ENCODE assay signal across 29 mouse cellular contexts in genomic region chr4:136587221-136587827, GRCm38 (mm10). TPM values are rescaled to one million over a fixed set of nuclear protein-coding genes. Genes with fewer than 3 reads are reported as not detected.
A peak's percentile ranks its signal among the peaks of the same experiment; 100 is the strongest.
DNase-seq lines count a peak whose midpoint lies in the region; ATAC-seq lines count a peak whose summit lies in the region.
"Had no signal": no experiment of that assay in that cellular context is flagged by ENCODE, and none has a peak within 500 bp of the region (broad histone marks: within the 10 kb centered on the region; RNA-seq: fewer than 3 reads in every experiment).

No protein-coding gene starts in this region.

- DNase-seq in heart, adult 18-20 months = no peak
- DNase-seq in liver, embryonic 13.5 days = no peak
- DNase-seq in forebrain, embryonic 11.5 days (ENCODE audit: low spot score) = no peak
- DNase-seq in right cerebral cortex, postnatal 25 days = no peak
- DNase-seq: adrenal gland, adult 2 months; B cell, adult 2 months; cerebellum, adult 8-10 months; gastrocnemius, adult 2 months; heart, postnatal 14 days; retina, postnatal 1 day; right cerebral cortex, postnatal 4 days; thymus, adult 2 months had no signal

- no peaks in the 10 kb centered on the region for H3K9me3 ChIP-seq in heart, embryonic 13.5 days
- no peaks in the 10 kb centered on the region for H3K9me3 ChIP-seq in midbrain, embryonic 13.5 days
- no peaks in the 10 kb centered on the region for H3K9me3 ChIP-seq in midbrain, embryonic 16.5 days (replicated peaks; ENCODE audit: control insufficient read depth, low read length, poor library complexity, severe bottlenecking)
- H3K9me3 ChIP-seq in liver, embryonic 13.5 days (replicated peaks) = no peaks in the 10 kb centered on the region
- H3K9me3 ChIP-seq in forebrain, embryonic 11.5 days (ENCODE audit: control insufficient read depth, low read length) = no peaks in the 10 kb centered on the region
- H3K9me3 ChIP-seq: forebrain, embryonic 12.5 days; limb, embryonic 10.5 days; midbrain, embryonic 12.5 days had no signal

- 0 out of 2 replicates have a peak overlapping the region, but pooled peaks have one; percentile 7 for H3K9ac ChIP-seq in heart, embryonic 13.5 days
- no peak overlapping the region for H3K9ac ChIP-seq in midbrain, embryonic 13.5 days (replicated peaks)
- H3K9ac ChIP-seq in midbrain, embryonic 16.5 days (ENCODE audit: low read depth, low read length) = no peak overlapping the region
- H3K9ac ChIP-seq in liver, embryonic 13.5 days = peak overlapping the region; percentile 40
- H3K9ac ChIP-seq in forebrain, embryonic 11.5 days (ENCODE audit: low read length) = no peak overlapping the region
- H3K9ac ChIP-seq: forebrain, embryonic 12.5 days; hindbrain, embryonic 14.5 days; midbrain, embryonic 12.5 days had no signal

- no peak overlapping the region for H3K27ac ChIP-seq in heart, embryonic 13.5 days (replicated peaks)
- no peak overlapping the region for H3K27ac ChIP-seq in midbrain, embryonic 13.5 days
- no peak overlapping the region for H3K27ac ChIP-seq in midbrain, embryonic 16.5 days (ENCODE audit: low read length)
- peak overlapping the region; percentile 59; the same call in 1 of the 2 replicates for H3K27ac ChIP-seq in liver, embryonic 13.5 days
- H3K27ac ChIP-seq in forebrain, embryonic 11.5 days (ENCODE audit: low read depth, low read length) = no peak overlapping the region
- H3K27ac ChIP-seq: forebrain, embryonic 12.5 days; gastrocnemius, adult 2 months; hindbrain, embryonic 14.5 days; limb, embryonic 10.5 days; midbrain, embryonic 12.5 days had no signal

- H3K27me3 ChIP-seq in heart, embryonic 13.5 days (replicated peaks) = no peaks in the 10 kb centered on the region
- H3K27me3 ChIP-seq in midbrain, embryonic 13.5 days = no peaks in the 10 kb centered on the region
- H3K27me3 ChIP-seq in midbrain, embryonic 16.5 days (ENCODE audit: control insufficient read depth, insufficient read depth, low read depth, low read length) = no peaks in the 10 kb centered on the region
- no peaks in the 10 kb centered on the region for H3K27me3 ChIP-seq in liver, embryonic 13.5 days
- no peaks in the 10 kb centered on the region for H3K27me3 ChIP-seq in forebrain, embryonic 11.5 days (ENCODE audit: control insufficient read depth, insufficient read depth, low read length)
- H3K27me3 ChIP-seq: forebrain, embryonic 12.5 days; midbrain, embryonic 12.5 days had no signal

- ATAC-seq in heart, embryonic 13.5 days (ENCODE audit: extremely low read depth, insufficient number of reproducible peaks, low FRiP score, low TSS enrichment) = no peak
- ATAC-seq in midbrain, embryonic 13.5 days = 0 out of 2 replicates have a peak, but pooled peaks have one; percentile 30
- no peak for ATAC-seq in midbrain, embryonic 16.5 days
- peak; percentile 39 for ATAC-seq in liver, embryonic 13.5 days (ENCODE audit: low read depth)
- ATAC-seq in forebrain, embryonic 11.5 days (replicated peaks; ENCODE audit: low FRiP score) = no peak
- ATAC-seq: intestine, postnatal 0 days had no signal

- H3K4me2 ChIP-seq in heart, embryonic 13.5 days = no peak overlapping the region
- no peak overlapping the region for H3K4me2 ChIP-seq in midbrain, embryonic 13.5 days (replicated peaks)
- no peak overlapping the region for H3K4me2 ChIP-seq in midbrain, embryonic 16.5 days (ENCODE audit: low read length)
- peak overlapping the region; percentile 54 for H3K4me2 ChIP-seq in liver, embryonic 13.5 days
- H3K4me2 ChIP-seq in forebrain, embryonic 11.5 days (ENCODE audit: low read depth, low read length, severe bottlenecking) = no peak overlapping the region
- H3K4me2 ChIP-seq: forebrain, embryonic 12.5 days; hindbrain, embryonic 14.5 days; midbrain, embryonic 12.5 days had no signal

- 84% methylated on average over 4 of the region's 4 CpGs for WGBS in heart, embryonic 13.5 days
- whole genome bisulfite sequencing in midbrain, embryonic 13.5 days = 87% methylated on average over 4 of the region's 4 CpGs
- WGBS in midbrain, embryonic 16.5 days = 87% methylated on average over 4 of the region's 4 CpGs
- WGBS in liver, embryonic 13.5 days (ENCODE audit: insufficient replicate concordance) = 74% methylated on average over 4 of the region's 4 CpGs
- 85% methylated on average over 4 of the region's 4 CpGs for WGBS in forebrain, embryonic 11.5 days

- H3K4me3 ChIP-seq in heart, embryonic 13.5 days = no peak overlapping the region
- no peak overlapping the region for H3K4me3 ChIP-seq in midbrain, embryonic 13.5 days (replicated peaks)
- H3K4me3 ChIP-seq in midbrain, embryonic 16.5 days (ENCODE audit: low read depth, low read length) = no peak overlapping the region
- peak overlapping the region; percentile 18; the same call in 1 of the 2 replicates for H3K4me3 ChIP-seq in liver, embryonic 13.5 days (replicated peaks)
- H3K4me3 ChIP-seq in forebrain, embryonic 11.5 days (ENCODE audit: low read depth, low read length) = no peak overlapping the region
- H3K4me3 ChIP-seq: forebrain, embryonic 12.5 days; gastrocnemius, adult 2 months; limb, embryonic 10.5 days; midbrain, embryonic 12.5 days; myocyte had no signal

- H3K36me3 ChIP-seq in heart, embryonic 13.5 days = peaks cover 16% of the 10 kb centered on the region
- peaks cover 15% of the 10 kb centered on the region; the same call in 1 of the 2 replicates for H3K36me3 ChIP-seq in midbrain, embryonic 13.5 days
- no peaks in the 10 kb centered on the region for H3K36me3 ChIP-seq in midbrain, embryonic 16.5 days (ENCODE audit: control insufficient read depth, insufficient read depth, low read length)
- peaks cover 7% of the 10 kb centered on the region; the same call in 1 of the 2 replicates for H3K36me3 ChIP-seq in liver, embryonic 13.5 days
- no peaks in the 10 kb centered on the region for H3K36me3 ChIP-seq in forebrain, embryonic 11.5 days (ENCODE audit: control insufficient read depth, insufficient read depth, low read length)

- H3K4me1 ChIP-seq in heart, embryonic 13.5 days = peaks cover 37% of the 10 kb centered on the region
- H3K4me1 ChIP-seq in midbrain, embryonic 13.5 days (replicated peaks) = peaks cover 41% of the 10 kb centered on the region
- peaks cover 19% of the 10 kb centered on the region for H3K4me1 ChIP-seq in midbrain, embryonic 16.5 days (ENCODE audit: control insufficient read depth, insufficient read depth, low read length)
- H3K4me1 ChIP-seq in liver, embryonic 13.5 days (replicated peaks) = peaks cover 41% of the 10 kb centered on the region
- H3K4me1 ChIP-seq in forebrain, embryonic 11.5 days (replicated peaks; ENCODE audit: control insufficient read depth, insufficient read depth, low read length) = no peaks in the 10 kb centered on the region

RNA-seq across cellular contexts. Expression of gene Kdm1a, which starts 15.2 kb away (rescaled TPM):
- polyA plus RNA-seq in heart, embryonic 13.5 days (2015; fragmentation: Nextera tagmentation; extraction: Ambion mirVana) = 25.1 and 27.5 TPM in 2 replicates
- total RNA-seq in heart, adult 18-20 months (2021) = 10 to 100 TPM; 28.2 to 30.6 TPM
- 81.0 and 94.8 TPM in 2 replicates for polyA plus RNA-seq in midbrain, embryonic 13.5 days (2015; fragmentation: Nextera tagmentation; extraction: Ambion mirVana)
- 59.4 and 61.4 TPM in 2 replicates for polyA plus RNA-seq in midbrain, embryonic 16.5 days (2015; fragmentation: Nextera tagmentation; extraction: Ambion mirVana)
- polyA plus RNA-seq in liver, embryonic 13.5 days (2015; fragmentation: Nextera tagmentation; extraction: Ambion mirVana) = 11.8 and 12.4 TPM in 2 replicates
- polyA plus RNA-seq in forebrain, embryonic 11.5 days (2014; fragmentation: Nextera tagmentation; extraction: Ambion mirVana) = 88.6 and 98.6 TPM in 2 replicates

RNA-seq across cellular contexts. Expression of gene Tex46, which starts 22.9 kb away (rescaled TPM):
- not detected in 2 replicates for polyA plus RNA-seq in heart, embryonic 13.5 days (2015; fragmentation: Nextera tagmentation; extraction: Ambion mirVana)
- total RNA-seq in heart, adult 18-20 months (2021) = not detected
- polyA plus RNA-seq in midbrain, embryonic 13.5 days (2015; fragmentation: Nextera tagmentation; extraction: Ambion mirVana) = not detected in 2 replicates
- polyA plus RNA-seq in midbrain, embryonic 16.5 days (2015; fragmentation: Nextera tagmentation; extraction: Ambion mirVana) = not detected in 2 replicates
- polyA plus RNA-seq in liver, embryonic 13.5 days (2015; fragmentation: Nextera tagmentation; extraction: Ambion mirVana) = not detected in 2 replicates
- not detected in 2 replicates for polyA plus RNA-seq in forebrain, embryonic 11.5 days (2014; fragmentation: Nextera tagmentation; extraction: Ambion mirVana)
- total RNA-seq: adrenal gland, adult 2 months; common myeloid progenitor, adult 5-6 weeks; gastrocnemius, adult 2 months; heart, adult 8-10 months; heart, postnatal 14 days; layer of hippocampus, postnatal 10 days; left cerebral cortex, adult 8-10 months had no signal
- polyA plus RNA-seq: adrenal gland, adult 2 months; forebrain, embryonic 12.5 days; hindbrain, embryonic 14.5 days; intestine, postnatal 0 days; kidney, embryonic 16.5 days; large intestine, adult 2 months; limb, embryonic 10.5 days; liver, embryonic 16.5 days; midbrain, embryonic 12.5 days; myocyte; stomach, embryonic 16.5 days; thymus, adult 2 months had no signal

RNA-seq across cellular contexts. Expression of gene Lactbl1, which starts 35.1 kb away (rescaled TPM):
- polyA plus RNA-seq in heart, embryonic 13.5 days (2015; fragmentation: Nextera tagmentation; extraction: Ambion mirVana) = not detected in 2 replicates
- total RNA-seq in heart, adult 18-20 months (2021) = not detected
- 0.09 TPM in 1 of 2 replicates, not detected in the other for polyA plus RNA-seq in midbrain, embryonic 13.5 days (2015; fragmentation: Nextera tagmentation; extraction: Ambion mirVana)
- polyA plus RNA-seq in midbrain, embryonic 16.5 days (2015; fragmentation: Nextera tagmentation; extraction: Ambion mirVana) = 0.06 and 0.08 TPM in 2 replicates
- polyA plus RNA-seq in liver, embryonic 13.5 days (2015; fragmentation: Nextera tagmentation; extraction: Ambion mirVana) = not detected in 2 replicates
- polyA plus RNA-seq in forebrain, embryonic 11.5 days (2014; fragmentation: Nextera tagmentation; extraction: Ambion mirVana) = not detected in 2 replicates
- total RNA-seq: adrenal gland, adult 2 months; common myeloid progenitor, adult 5-6 weeks; gastrocnemius, adult 2 months; heart, postnatal 14 days; left cerebral cortex, adult 8-10 months had no signal
- polyA plus RNA-seq: adrenal gland, adult 2 months; intestine, postnatal 0 days; kidney, embryonic 16.5 days; large intestine, adult 2 months; limb, embryonic 10.5 days; liver, embryonic 16.5 days; myocyte; stomach, embryonic 16.5 days had no signal

Comparison
In these comparisons a context has a peak if more than half of its experiments do, and no peak if none do; other contexts are left out.
1. ATAC-seq: peak in midbrain, embryonic 13.5 days (single experiment) and liver, embryonic 13.5 days (single experiment); none in heart, embryonic 13.5 days (single experiment), midbrain, embryonic 16.5 days (single experiment) and forebrain, embryonic 11.5 days (single experiment).
2. H3K9ac ChIP-seq: peak in heart, embryonic 13.5 days (single experiment) and liver, embryonic 13.5 days (single experiment); none in midbrain, embryonic 13.5 days (single experiment), midbrain, embryonic 16.5 days (single experiment) and forebrain, embryonic 11.5 days (single experiment).